Mouse (Mus musculus): ENCODE measurements around the gene Cecr2.

- TF ChIP-seq CTCF (conservative IDR thresholded peaks at IDR 0.05; ENCODE audit: low read length) (no peak), POU5F1 (IDR thresholded peaks at IDR 0.05; ENCODE audit: borderline replicate concordance, low read length) (no peak)
These were observed 26.6 kb upstream of the Cecr2 start for GRCm38 (mm10) chr6:120639547-120639946.

Data from E14TG2a.4 (cell line).